Mouse (Mus musculus) adrenal gland, adult 18-20 months (tissue): Measurements from ENCODE around the gene Nucks1. TPM values are rescaled to one million over a fixed set of nuclear protein-coding genes. Genes with fewer than 3 reads are reported as not detected.

Experiments used
- total RNA-seq, 2 experiments: library from RNA; stranded (reverse); gene quantifications; 1 replicate in 1 of 2; 2 replicates in 1 of 2; pipeline ENCODE4 v1.2.3; 2021

The Nucks1 gene
- total RNA-seq, 2 experiments from 2014 or later, result 107 to 130 TPM

Other genes with a start within 250 kb of the Nucks1 start
- 1 to 10 TPM; 4.3 to 6.1 TPM for gene Rab7b, start 221.8 kb upstream of the Nucks1 start, total RNA-seq
- not detected for gene Slc26a9, start 166.5 kb upstream of the Nucks1 start, total RNA-seq
- gene Pm20d1, start 113.2 kb upstream of the Nucks1 start, total RNA-seq, result 10 to 100 TPM; 12.9 to 18.0 TPM
- gene Slc41a1, start 83.0 kb upstream of the Nucks1 start, total RNA-seq, result 10 to 100 TPM; 29.4 to 41.6 TPM
- 10 to 100 TPM; 14.2 to 14.5 TPM for gene Rab29, start 43.3 kb upstream of the Nucks1 start, total RNA-seq
- 10 to 100 TPM; 22.9 to 33.6 TPM for gene Slc45a3, start 52.4 kb downstream of the Nucks1 start, total RNA-seq
- 10 to 100 TPM; 79.8 to 86.4 TPM for gene Elk4, start 97.1 kb downstream of the Nucks1 start, total RNA-seq
- 10 to 100 TPM; 13.3 to 31.0 TPM for gene Mfsd4a, start 157.5 kb downstream of the Nucks1 start, total RNA-seq
- gene Cdk18, start 229.2 kb downstream of the Nucks1 start, total RNA-seq, result 10 to 100 TPM; 16.1 to 16.3 TPM